Mouse (Mus musculus): ENCODE results near the gene B3galnt1. TPM values are rescaled to one million over a fixed set of nuclear protein-coding genes. Genes with fewer than 3 reads are reported as not detected.
A peak's percentile ranks its signal among the peaks of the same experiment; 100 is the strongest.

Gene B3galnt1
- 43.5 and 44.2 TPM in 2 replicates for polyA plus RNA-seq (2014; fragmentation: Nextera tagmentation; extraction: Ambion mirVana)

- H3K4me1 ChIP-seq (ENCODE audit: control insufficient read depth, insufficient read depth, low read length), result peaks cover 4% of the 10 kb centered on the region; the same call in 1 of the 2 replicates
- no peaks in the 10 kb centered on the region for H3K9me3 ChIP-seq (ENCODE audit: control insufficient read depth, low read length)
- under 1% methylated on average over 70 of the region's 99 CpGs for WGBS
- H3K27ac ChIP-seq (ENCODE audit: low read depth, low read length), result 0 out of 2 replicates have a peak within 1 kb of the TSS, but pooled peaks have one; percentile 23
- no peaks in the 10 kb centered on the region for H3K27me3 ChIP-seq (ENCODE audit: control insufficient read depth, insufficient read depth, low read length)
- peak within 1 kb of the TSS; percentile 78 for H3K9ac ChIP-seq (ENCODE audit: low read length)
- peak within 1 kb of the TSS; percentile 75 for H3K4me2 ChIP-seq (ENCODE audit: low read depth)
- peak; percentile 83 for DNase-seq (ENCODE audit: low spot score)
- H3K4me3 ChIP-seq (ENCODE audit: low read depth, low read length), result peak within 1 kb of the TSS; percentile 71
- H3K36me3 ChIP-seq (ENCODE audit: control insufficient read depth, insufficient read depth, low read length), result no peaks in the 10 kb centered on the region
- ATAC-seq (ENCODE audit: insufficient read depth, low FRiP score, low TSS enrichment), result peak; percentile 88
Measured at GRCm38 (mm10) chr3:69598261-69599165, at the start of gene B3galnt1. Gene B3galnt1 (minus strand): TSS chr3:69598960.

DNA sequence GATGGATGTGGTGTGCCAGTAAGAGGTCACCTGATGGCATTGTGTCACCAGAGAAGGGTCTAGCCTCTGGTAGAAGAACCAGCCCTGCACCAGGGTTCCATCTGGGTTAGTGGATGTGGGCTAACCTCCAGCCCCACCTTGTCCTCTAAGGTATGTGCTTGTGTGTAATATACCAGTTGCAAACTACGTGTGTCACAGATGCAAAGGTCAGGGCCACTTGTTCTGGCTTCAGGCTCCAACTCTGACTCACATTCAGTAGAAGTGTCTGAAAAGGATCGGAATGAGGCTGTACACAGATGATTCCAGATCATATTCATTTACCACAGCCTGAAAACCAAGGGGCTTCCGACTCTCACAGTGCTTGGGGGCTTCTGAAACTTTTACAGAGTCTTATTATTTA, 35.8 kb upstream of the B3galnt1 start:
- H3K27me3 ChIP-seq (ENCODE audit: control insufficient read depth, insufficient read depth, low read length), result no peaks in the 10 kb centered on the region
- no peak for DNase-seq (ENCODE audit: low spot score)
- no peaks in the 10 kb centered on the region for H3K4me1 ChIP-seq (ENCODE audit: control insufficient read depth, insufficient read depth, low read length)
- no peak overlapping the region for H3K4me3 ChIP-seq (ENCODE audit: low read depth, low read length)
- WGBS, result 83% methylated on average over 3 of the region's 3 CpGs
- no peak overlapping the region for H3K9ac ChIP-seq (ENCODE audit: low read length)
- no peak overlapping the region for H3K4me2 ChIP-seq (ENCODE audit: low read depth)
- no peaks in the 10 kb centered on the region for H3K9me3 ChIP-seq (ENCODE audit: control insufficient read depth, low read length)
- H3K27ac ChIP-seq (ENCODE audit: low read depth, low read length), result no peak overlapping the region
- ATAC-seq (ENCODE audit: insufficient read depth, low FRiP score, low TSS enrichment), result no peak
- H3K36me3 ChIP-seq (ENCODE audit: control insufficient read depth, insufficient read depth, low read length), result no peaks in the 10 kb centered on the region

GRCm38 (mm10) chr3:69633706-69634420, 35.1 kb upstream of the B3galnt1 start:
- no peak overlapping the region for H3K9ac ChIP-seq (ENCODE audit: low read length)
- WGBS, result 79% methylated on average over 12 of the region's 12 CpGs
- ATAC-seq (ENCODE audit: insufficient read depth, low FRiP score, low TSS enrichment) (no peak), DNase-seq (ENCODE audit: low spot score) (no peak)
- H3K4me2 ChIP-seq (ENCODE audit: low read depth), result no peak overlapping the region
- no peak overlapping the region for H3K4me3 ChIP-seq (ENCODE audit: low read depth, low read length)
- no peaks in the 10 kb centered on the region for H3K27me3 ChIP-seq (ENCODE audit: control insufficient read depth, insufficient read depth, low read length)
- H3K9me3 ChIP-seq (ENCODE audit: control insufficient read depth, low read length), result no peaks in the 10 kb centered on the region
- H3K27ac ChIP-seq (ENCODE audit: low read depth, low read length), result no peak overlapping the region
- no peaks in the 10 kb centered on the region for H3K4me1 ChIP-seq (ENCODE audit: control insufficient read depth, insufficient read depth, low read length)
- H3K36me3 ChIP-seq (ENCODE audit: control insufficient read depth, insufficient read depth, low read length), result no peaks in the 10 kb centered on the region

GRCm38 (mm10) chr3:69626963-69627590, 28.3 kb upstream of the B3galnt1 start:
- no peak overlapping the region for H3K4me3 ChIP-seq (ENCODE audit: low read depth, low read length)
- 87% methylated on average over 10 of the region's 11 CpGs for WGBS
- no peaks in the 10 kb centered on the region for H3K36me3 ChIP-seq (ENCODE audit: control insufficient read depth, insufficient read depth, low read length)
- DNase-seq (ENCODE audit: low spot score) (no peak), ATAC-seq (ENCODE audit: insufficient read depth, low FRiP score, low TSS enrichment) (no peak)
- H3K27ac ChIP-seq (ENCODE audit: low read depth, low read length), result no peak overlapping the region
- H3K4me2 ChIP-seq (ENCODE audit: low read depth), result no peak overlapping the region
- H3K9ac ChIP-seq (ENCODE audit: low read length), result no peak overlapping the region
- H3K9me3 ChIP-seq (ENCODE audit: control insufficient read depth, low read length), result no peaks in the 10 kb centered on the region
- H3K27me3 ChIP-seq (ENCODE audit: control insufficient read depth, insufficient read depth, low read length), result no peaks in the 10 kb centered on the region
- H3K4me1 ChIP-seq (ENCODE audit: control insufficient read depth, insufficient read depth, low read length), result no peaks in the 10 kb centered on the region

DNA sequence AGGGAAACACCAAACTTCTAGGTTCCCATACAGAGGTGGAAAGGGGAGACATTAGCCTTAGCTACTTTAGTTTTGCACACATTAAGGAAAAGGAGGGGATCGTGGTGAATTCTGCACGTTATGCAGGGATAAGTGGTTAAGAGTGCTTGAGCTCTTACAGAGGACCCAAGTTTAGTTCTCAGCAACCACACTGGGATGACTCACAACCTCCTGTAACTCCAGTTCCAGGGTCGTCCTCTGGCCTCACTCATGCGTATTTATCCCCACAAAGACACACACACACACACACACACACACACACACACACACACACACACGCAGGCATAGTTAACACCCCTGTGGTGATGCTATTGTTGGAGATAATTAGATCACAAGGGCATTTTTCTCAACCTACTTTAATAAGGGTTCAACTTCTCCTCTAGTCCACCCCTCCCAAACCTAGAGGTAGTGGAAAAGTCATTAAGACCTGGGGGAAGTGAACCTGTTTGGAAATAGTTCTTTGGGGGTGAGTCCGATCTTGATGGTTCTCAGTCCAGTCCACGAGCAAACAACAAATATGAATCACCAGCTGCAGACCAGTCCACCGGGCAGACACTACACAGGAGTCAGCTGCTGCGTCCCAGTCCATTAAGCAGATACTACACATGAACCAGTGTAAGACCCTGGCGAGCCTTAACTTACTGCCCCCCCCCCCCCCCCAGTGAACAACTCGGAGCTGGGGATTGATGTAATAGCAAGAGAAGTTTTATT, 27.6 kb upstream of the B3galnt1 start:
- H3K4me1 ChIP-seq (ENCODE audit: control insufficient read depth, insufficient read depth, low read length), result no peaks in the 10 kb centered on the region
- H3K36me3 ChIP-seq (ENCODE audit: control insufficient read depth, insufficient read depth, low read length), result no peaks in the 10 kb centered on the region
- WGBS, result 85% methylated on average over 11 of the region's 11 CpGs
- H3K27me3 ChIP-seq (ENCODE audit: control insufficient read depth, insufficient read depth, low read length), result no peaks in the 10 kb centered on the region
- no peak overlapping the region for H3K4me2 ChIP-seq (ENCODE audit: low read depth)
- no peaks in the 10 kb centered on the region for H3K9me3 ChIP-seq (ENCODE audit: control insufficient read depth, low read length)
- no peak for ATAC-seq (ENCODE audit: insufficient read depth, low FRiP score, low TSS enrichment)
- no peak overlapping the region for H3K9ac ChIP-seq (ENCODE audit: low read length)
- DNase-seq (ENCODE audit: low spot score), result no peak
- H3K27ac ChIP-seq (ENCODE audit: low read depth, low read length), result no peak overlapping the region
- no peak overlapping the region for H3K4me3 ChIP-seq (ENCODE audit: low read depth, low read length)

DNA sequence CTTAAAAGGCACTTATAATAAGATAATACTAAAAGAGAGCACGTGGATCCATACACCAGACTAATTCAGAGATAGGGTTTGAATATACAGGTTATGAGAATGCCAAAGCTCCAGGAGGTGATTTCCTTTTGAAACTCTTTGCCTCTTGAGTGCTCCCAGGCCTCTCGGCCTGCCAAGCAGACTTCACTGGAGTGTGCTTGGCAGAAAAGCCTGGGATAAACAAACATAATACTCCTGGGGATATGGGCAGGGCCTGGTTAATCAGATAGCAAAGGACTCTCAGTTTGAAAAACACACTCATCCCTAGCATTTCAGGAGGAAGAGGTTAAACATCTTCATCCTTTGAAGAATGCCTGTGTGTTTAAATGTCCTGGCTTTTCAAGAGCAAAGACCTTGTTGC, 25.4 kb upstream of the B3galnt1 start:
- Histone ChIP-seq H3K9me3 (ENCODE audit: control insufficient read depth, low read length) (no peaks in the 10 kb centered on the region), H3K27ac (ENCODE audit: low read depth, low read length) (no peak overlapping the region), H3K4me2 (ENCODE audit: low read depth) (no peak overlapping the region), H3K36me3 (ENCODE audit: control insufficient read depth, insufficient read depth, low read length) (no peaks in the 10 kb centered on the region), H3K4me1 (ENCODE audit: control insufficient read depth, insufficient read depth, low read length) (no peaks in the 10 kb centered on the region), H3K4me3 (ENCODE audit: low read depth, low read length) (no peak overlapping the region), H3K27me3 (ENCODE audit: control insufficient read depth, insufficient read depth, low read length) (no peaks in the 10 kb centered on the region), H3K9ac (ENCODE audit: low read length) (no peak overlapping the region)
- no peak for DNase-seq (ENCODE audit: low spot score)
- no peak for ATAC-seq (ENCODE audit: insufficient read depth, low FRiP score, low TSS enrichment)
- 79% methylated on average over 2 of the region's 2 CpGs for WGBS

DNA sequence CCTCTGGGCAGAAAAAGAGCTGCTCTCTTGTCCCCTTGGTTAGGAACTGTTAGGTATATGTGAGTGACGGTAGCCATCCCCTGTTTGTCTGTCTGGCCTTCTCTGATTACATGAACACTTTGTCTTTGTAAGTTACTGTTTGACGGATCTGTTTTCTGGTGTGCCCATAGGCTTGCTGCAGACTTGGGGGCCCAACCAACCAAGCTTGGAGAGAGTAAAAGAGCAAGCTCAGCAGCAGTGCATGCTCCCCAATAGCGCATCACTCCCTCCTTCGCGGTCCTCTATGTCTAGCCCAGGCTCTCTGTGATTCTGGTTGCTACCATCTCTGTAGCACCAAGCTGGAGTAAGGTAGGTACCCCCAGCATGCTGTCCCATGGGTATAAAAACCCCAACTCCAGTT, 9.1 kb upstream of the B3galnt1 start:
- Histone ChIP-seq H3K4me3 (ENCODE audit: low read depth, low read length) (no peak overlapping the region), H3K27me3 (ENCODE audit: control insufficient read depth, insufficient read depth, low read length) (no peaks in the 10 kb centered on the region), H3K9ac (ENCODE audit: low read length) (no peak overlapping the region), H3K4me2 (ENCODE audit: low read depth) (no peak overlapping the region), H3K27ac (ENCODE audit: low read depth, low read length) (no peak overlapping the region), H3K4me1 (ENCODE audit: control insufficient read depth, insufficient read depth, low read length) (no peaks in the 10 kb centered on the region), H3K36me3 (ENCODE audit: control insufficient read depth, insufficient read depth, low read length) (no peaks in the 10 kb centered on the region), H3K9me3 (ENCODE audit: control insufficient read depth, low read length) (no peaks in the 10 kb centered on the region)
- DNase-seq (ENCODE audit: low spot score) (no peak), ATAC-seq (ENCODE audit: insufficient read depth, low FRiP score, low TSS enrichment) (no peak)
- 93% methylated on average over 5 of the region's 5 CpGs for WGBS

DNA sequence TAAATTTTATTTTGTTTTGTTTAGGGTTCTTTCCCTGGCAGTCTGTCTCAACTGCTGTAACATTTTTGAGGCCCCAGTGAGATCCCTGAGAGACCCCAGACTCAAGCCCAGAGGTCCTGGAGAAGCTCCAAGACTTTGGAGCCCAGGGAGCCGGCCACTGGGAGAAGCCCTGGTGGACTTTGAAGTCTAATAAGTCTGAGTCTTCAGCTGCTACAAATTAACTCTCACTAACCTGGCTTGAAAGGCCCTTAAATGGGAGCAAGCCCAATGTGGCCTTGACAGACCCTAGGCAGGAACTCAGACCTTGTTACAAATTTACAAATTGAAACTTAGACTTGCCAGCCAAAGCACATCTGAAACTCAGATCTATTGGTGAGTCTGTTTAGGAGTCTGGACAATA, 8.7 kb upstream of the B3galnt1 start:
- Histone ChIP-seq H3K4me3 (ENCODE audit: low read depth, low read length) (no peak overlapping the region), H3K27me3 (ENCODE audit: control insufficient read depth, insufficient read depth, low read length) (no peaks in the 10 kb centered on the region), H3K27ac (ENCODE audit: low read depth, low read length) (no peak overlapping the region), H3K9ac (ENCODE audit: low read length) (no peak overlapping the region), H3K9me3 (ENCODE audit: control insufficient read depth, low read length) (no peaks in the 10 kb centered on the region), H3K4me2 (ENCODE audit: low read depth) (no peak overlapping the region), H3K4me1 (ENCODE audit: control insufficient read depth, insufficient read depth, low read length) (no peaks in the 10 kb centered on the region), H3K36me3 (ENCODE audit: control insufficient read depth, insufficient read depth, low read length) (no peaks in the 10 kb centered on the region)
- ATAC-seq (ENCODE audit: insufficient read depth, low FRiP score, low TSS enrichment), result no peak
- 59% methylated on average over 1 of the region's 1 CpGs for WGBS
- no peak for DNase-seq (ENCODE audit: low spot score)

Data from neural tube, embryonic 11.5 days (tissue).